Mouse (Mus musculus) MEL (cell line): ENCODE measurements around the gene Ficd. TPM values are rescaled to one million over a fixed set of nuclear protein-coding genes. Genes with fewer than 3 reads are reported as not detected.

Experiments used
- DNase-seq: peaks from one replicate; pipeline ENCODE4 v3.0.0; 2011; ENCODE audit warnings: low read depth, low spot score
- H3K27ac ChIP-seq: 2 replicates; pipeline ENCODE4 v1.5.1; 2012; ENCODE audit warnings: low read depth, mild to moderate bottlenecking, control low read depth, low read length, moderate library complexity; ENCODE audit not compliant: control insufficient read depth
- H3K27me3 ChIP-seq, 2 experiments: fragments of 150-350 bp in 1 of 2; sonication (generic) in 1 of 2; 2 replicates each; pipeline ENCODE4 v1.6.1; 2012; ENCODE audit warnings: low read length in 2 of 2, mild to moderate bottlenecking in 2 of 2, improper control_type of control experiment in 1 of 2, moderate library complexity in 1 of 2; ENCODE audit not compliant: insufficient read depth in 2 of 2, control insufficient read depth in 1 of 2
- H3K36me3 ChIP-seq, 2 experiments: 2 replicates each; pipeline ENCODE4 v1.6.1; 2012 to 2014; ENCODE audit warnings: low read length in 2 of 2, improper control_type of control experiment in 1 of 2, inconsistent platforms in 1 of 2, mild to moderate bottlenecking in 1 of 2; ENCODE audit not compliant: insufficient read depth in 2 of 2, control insufficient read depth in 1 of 2
- H3K4me1 ChIP-seq, 2 experiments: fragments of 150-350 bp in 1 of 2; sonication (generic) in 1 of 2; 2 replicates each; pipeline ENCODE4 v1.6.1; 2012; ENCODE audit warnings: low read length in 2 of 2, improper control_type of control experiment in 1 of 2, mild to moderate bottlenecking in 1 of 2; ENCODE audit not compliant: insufficient read depth in 2 of 2, control insufficient read depth in 1 of 2
- H3K4me3 ChIP-seq, 2 experiments: fragments of 150-350 bp in 1 of 2; sonication (generic) in 1 of 2; 2 replicates each; pipeline ENCODE4 v1.5.1; 2012; ENCODE audit warnings: low read depth in 2 of 2, low read length in 2 of 2, mild to moderate bottlenecking in 2 of 2, moderate library complexity in 2 of 2, control low read depth in 1 of 2, improper control_type of control experiment in 1 of 2; ENCODE audit not compliant: control insufficient read depth in 1 of 2, insufficient read depth in 1 of 2
- H3K79me2 ChIP-seq: 2 replicates; pipeline ENCODE4 v1.6.1; 2012; ENCODE audit warnings: mild to moderate bottlenecking, low read length, moderate library complexity; ENCODE audit not compliant: control insufficient read depth, poor library complexity, insufficient read depth
- H3K9ac ChIP-seq: 2 replicates; pipeline ENCODE4 v1.6.1; 2012; ENCODE audit warnings: low read depth, mild to moderate bottlenecking, control low read depth, low read length, moderate library complexity; ENCODE audit not compliant: control insufficient read depth, poor library complexity, severe bottlenecking
- H3K9me3 ChIP-seq: fragments of 150-350 bp; sonication (generic); replicated peaks from 2 replicates; pipeline ENCODE4 v1.6.1; 2012; ENCODE audit warnings: mild to moderate bottlenecking, low read length, improper control_type of control experiment, moderate library complexity; ENCODE audit not compliant: insufficient read depth
- BHLHE40 ChIP-seq: IDR thresholded peaks from 2 replicates; pipeline ENCODE4 v1.6.1; 2012; ENCODE audit warnings: low read depth, mild to moderate bottlenecking, inconsistent platforms, low read length, improper control_type of control experiment, borderline replicate concordance
- CHD2 ChIP-seq: IDR thresholded peaks from 2 replicates; pipeline ENCODE4 v1.6.1; 2011; ENCODE audit warnings: low read length, improper control_type of control experiment
- CTCF ChIP-seq, 3 experiments: IDR thresholded peaks in 2 of 3; conservative IDR thresholded peaks in 1 of 3; 2 replicates each; pipeline ENCODE4 v1.5.1; 2011 to 2012; ENCODE audit warnings: low read length in 3 of 3, low read depth in 2 of 3, mild to moderate bottlenecking in 2 of 3, improper control_type of control experiment in 1 of 3, inconsistent platforms in 1 of 3, mixed read lengths in 1 of 3, moderate library complexity in 1 of 3; ENCODE audit not compliant: control insufficient read depth in 1 of 3, insufficient read depth in 1 of 3, poor library complexity in 1 of 3, severe bottlenecking in 1 of 3
- E2F4 ChIP-seq: IDR thresholded peaks from 2 replicates; pipeline ENCODE4 v1.6.1; 2011; ENCODE audit warnings: low read depth, low read length, improper control_type of control experiment, borderline replicate concordance
- ELF1 ChIP-seq: IDR thresholded peaks from 2 replicates; pipeline ENCODE4 v1.6.1; 2014; ENCODE audit warnings: low read depth, mild to moderate bottlenecking, inconsistent platforms, low read length, improper control_type of control experiment, moderate library complexity
- EP300 ChIP-seq, 2 experiments: IDR thresholded peaks; 2 replicates each; pipeline ENCODE4 v1.6.1; 2011; ENCODE audit warnings: improper control_type of control experiment in 2 of 2, low read length in 2 of 2, low read depth in 1 of 2, mild to moderate bottlenecking in 1 of 2
- ETS1 ChIP-seq: IDR thresholded peaks from 2 replicates; pipeline ENCODE4 v1.6.1; 2012; ENCODE audit warnings: low read depth, mild to moderate bottlenecking, inconsistent platforms, low read length, improper control_type of control experiment, moderate library complexity
- GABPA ChIP-seq: IDR thresholded peaks from 2 replicates; pipeline ENCODE4 v1.6.1; 2012; ENCODE audit warnings: low read depth, mild to moderate bottlenecking, inconsistent platforms, low read length, improper control_type of control experiment, moderate library complexity
- GATA1 ChIP-seq: IDR thresholded peaks from 2 replicates; pipeline ENCODE4 v1.6.1; 2011; ENCODE audit warnings: low read depth, low read length, improper control_type of control experiment
- HCFC1 ChIP-seq: IDR thresholded peaks from 2 replicates; pipeline ENCODE4 v1.6.1; 2012; ENCODE audit warnings: low read depth, mild to moderate bottlenecking, inconsistent platforms, low read length, improper control_type of control experiment, moderate library complexity
- JUND ChIP-seq: IDR thresholded peaks from 2 replicates; pipeline ENCODE4 v1.6.1; 2011; ENCODE audit warnings: low read depth, mild to moderate bottlenecking, improper control_type of control experiment, low read length
- KAT2A ChIP-seq: conservative IDR thresholded peaks from 2 replicates; pipeline ENCODE4 v1.6.1; 2012; ENCODE audit warnings: low read depth, low read length, improper control_type of control experiment, inconsistent platforms
- MAFK ChIP-seq: IDR thresholded peaks from 2 replicates; pipeline ENCODE4 v1.6.1; 2011; ENCODE audit warnings: low read depth, mild to moderate bottlenecking, low read length, improper control_type of control experiment, borderline replicate concordance
- MAZ ChIP-seq: IDR thresholded peaks from 2 replicates; pipeline ENCODE4 v1.6.1; 2012; ENCODE audit warnings: low read depth, mild to moderate bottlenecking, inconsistent platforms, low read length, improper control_type of control experiment
- MXI1 ChIP-seq: IDR thresholded peaks from 2 replicates; pipeline ENCODE4 v1.6.1; 2011; ENCODE audit warnings: mild to moderate bottlenecking, low read depth, low read length, improper control_type of control experiment
- MYB ChIP-seq: IDR thresholded peaks from 2 replicates; pipeline ENCODE4 v1.6.1; 2011; ENCODE audit warnings: mild to moderate bottlenecking, low read depth, low read length, improper control_type of control experiment
- MYC ChIP-seq: IDR thresholded peaks from 2 replicates; pipeline ENCODE4 v1.6.1; 2011; ENCODE audit warnings: low read depth, mild to moderate bottlenecking, low read length, improper control_type of control experiment, moderate library complexity
- NELFE ChIP-seq: IDR thresholded peaks from 2 replicates; pipeline ENCODE4 v1.6.1; 2011; ENCODE audit warnings: low read depth, low read length, improper control_type of control experiment
- NRF1 ChIP-seq: IDR thresholded peaks from 2 replicates; pipeline ENCODE4 v1.6.1; 2014; ENCODE audit warnings: low read depth, mild to moderate bottlenecking, inconsistent platforms, low read length, improper control_type of control experiment, moderate library complexity; ENCODE audit not compliant: poor library complexity, insufficient read depth, severe bottlenecking
- POLR2A ChIP-seq, 2 experiments: IDR thresholded peaks; 2 replicates each; pipeline ENCODE4 v1.6.1; 2011 to 2012; ENCODE audit warnings: low read length in 2 of 2, mild to moderate bottlenecking in 2 of 2, control low read depth in 1 of 2, improper control_type of control experiment in 1 of 2, low read depth in 1 of 2, moderate library complexity in 1 of 2; ENCODE audit not compliant: control insufficient read depth in 1 of 2, insufficient read depth in 1 of 2, poor library complexity in 1 of 2
- POLR2AphosphoS5 ChIP-seq: IDR thresholded peaks from 2 replicates; pipeline ENCODE4 v1.6.1; 2012; ENCODE audit warnings: low read depth, borderline replicate concordance, mild to moderate bottlenecking, inconsistent platforms, low read length, moderate library complexity, mixed read lengths
- RAD21 ChIP-seq: IDR thresholded peaks from 2 replicates; pipeline ENCODE4 v1.6.1; 2011; ENCODE audit warnings: mild to moderate bottlenecking, low read depth, low read length, improper control_type of control experiment
- RCOR1 ChIP-seq: IDR thresholded peaks from 2 replicates; pipeline ENCODE4 v1.6.1; 2012; ENCODE audit warnings: low read depth, mild to moderate bottlenecking, inconsistent platforms, low read length, improper control_type of control experiment
- SIN3A ChIP-seq: IDR thresholded peaks from 2 replicates; pipeline ENCODE4 v1.6.1; 2012; ENCODE audit warnings: low read length, improper control_type of control experiment, inconsistent platforms
- SMC3 ChIP-seq: IDR thresholded peaks from 2 replicates; pipeline ENCODE4 v1.6.1; 2011; ENCODE audit warnings: low read depth, low read length, improper control_type of control experiment
- TAL1 ChIP-seq: IDR thresholded peaks from 2 replicates; pipeline ENCODE4 v1.6.1; 2012; ENCODE audit warnings: mild to moderate bottlenecking, inconsistent platforms, low read length, moderate library complexity, mixed read lengths
- TBP ChIP-seq: IDR thresholded peaks from 2 replicates; pipeline ENCODE4 v1.8.0; 2011; ENCODE audit warnings: low read depth, low read length, improper control_type of control experiment
- TCF12 ChIP-seq: IDR thresholded peaks from 2 replicates; pipeline ENCODE4 v1.6.1; 2014; ENCODE audit warnings: low read depth, mild to moderate bottlenecking, inconsistent platforms, low read length, improper control_type of control experiment, moderate library complexity
- UBTF ChIP-seq: IDR thresholded peaks from 2 replicates; pipeline ENCODE4 v1.6.1; 2012; ENCODE audit warnings: low read depth, mild to moderate bottlenecking, inconsistent platforms, low read length, improper control_type of control experiment, moderate library complexity, borderline replicate concordance; ENCODE audit not compliant: insufficient read depth
- USF1 ChIP-seq: IDR thresholded peaks from 2 replicates; pipeline ENCODE4 v1.6.1; 2014; ENCODE audit warnings: low read depth, mild to moderate bottlenecking, inconsistent platforms, low read length, improper control_type of control experiment, moderate library complexity
- USF2 ChIP-seq, 2 experiments: IDR thresholded peaks; 2 replicates each; pipeline ENCODE4 v1.6.1; 2011 to 2012; ENCODE audit warnings: improper control_type of control experiment in 2 of 2, low read length in 2 of 2, borderline replicate concordance in 1 of 2, inconsistent platforms in 1 of 2, low read depth in 1 of 2, mild to moderate bottlenecking in 1 of 2; ENCODE audit not compliant: insufficient read depth in 1 of 2
- ZC3H11A ChIP-seq: IDR thresholded peaks from 2 replicates; pipeline ENCODE4 v1.6.1; 2012; ENCODE audit warnings: low read depth, mild to moderate bottlenecking, inconsistent platforms, low read length, improper control_type of control experiment
- ZKSCAN1 ChIP-seq: IDR thresholded peaks from 2 replicates; pipeline ENCODE4 v1.6.1; 2012; ENCODE audit warnings: low read depth, mild to moderate bottlenecking, inconsistent platforms, low read length, improper control_type of control experiment, moderate library complexity
- ZMIZ1 ChIP-seq: IDR thresholded peaks from 2 replicates; pipeline ENCODE4 v1.6.1; 2012; ENCODE audit warnings: low read depth, mild to moderate bottlenecking, inconsistent platforms, low read length, improper control_type of control experiment, moderate library complexity
- ZNF384 ChIP-seq: IDR thresholded peaks from 2 replicates; pipeline ENCODE4 v1.6.1; 2012; ENCODE audit warnings: low read depth, mild to moderate bottlenecking, inconsistent platforms, low read length, improper control_type of control experiment
- polyA plus RNA-seq, 2 experiments: library from polyadenylated mRNA; stranded (reverse) in 1 of 2; unstranded in 1 of 2; fragments of >175 nt in 1 of 2; fragments of >200 nt in 1 of 2; gene quantifications; 2 replicates each; pipeline versions ENCODE4 v1.2.1 to v1.2.4; 2012; ENCODE audit warnings: low replicate concordance in 2 of 2, low read depth in 1 of 2; ENCODE audit not compliant: insufficient read length in 2 of 2, insufficient read depth in 1 of 2, missing spikeins in 1 of 2
- total RNA-seq: library from RNA; depleted of rRNA; stranded (reverse); fragments of 300-350 nt; gene quantifications from 2 replicates; pipeline ENCODE4 v1.2.3, GENCODE M21; 2012

The Ficd gene
- total and polyA plus RNA-seq, 3 experiments: 2.5 to 2.7 TPM; not detected in 1

- Histone ChIP-seq H3K36me3 (peaks cover 0 to 8% of the 10 kb centered on the region in 2 experiments; a peak in 2 of 4 replicates), H3K27me3 (no peaks in the 10 kb centered on the region), H3K79me2 (peaks cover 56% of the 10 kb centered on the region), H3K27ac (peak overlapping the region; percentile 94), H3K4me1 (peaks cover 0 to 12% of the 10 kb centered on the region in 2 experiments; a peak in 2 of 4 replicates), H3K9me3 (no peaks in the 10 kb centered on the region), H3K4me3 (peak overlapping the region; percentile 91 to 96), H3K9ac (peak overlapping the region; percentile 96)
- DNase-seq: peak; percentile 95
- TF ChIP-seq ZKSCAN1: no peak
- TF ChIP-seq MAFK: no peak
- no peak for TF ChIP-seq ZMIZ1
- TF ChIP-seq GATA1: no peak
- peak; percentile 95 for TF ChIP-seq HCFC1
- peak; percentile 69 for TF ChIP-seq ELF1
- no peak for TF ChIP-seq POLR2AphosphoS5
- TF ChIP-seq SMC3: no peak
- TF ChIP-seq KAT2A: peak; percentile 69
- no peak for TF ChIP-seq CHD2
- no peak for TF ChIP-seq UBTF
- TF ChIP-seq SIN3A: peak; percentile 75; the same call in 1 of the 2 replicates
- no peak for TF ChIP-seq MAZ
- no peak for TF ChIP-seq USF1
- no peak for TF ChIP-seq ETS1
- TF ChIP-seq RAD21: no peak
- peak; percentile 72 for TF ChIP-seq MXI1
- 0 out of 2 replicates have a peak, but pooled peaks have one; percentile 15 for TF ChIP-seq RCOR1
- TF ChIP-seq TBP: no peak; the same call in 1 of the 2 replicates
- TF ChIP-seq NRF1: peak; percentile 46; the same call in 1 of the 2 replicates
- peak; percentile 68 for TF ChIP-seq NELFE
- TF ChIP-seq MYB: no peak
- no peak for TF ChIP-seq ZC3H11A
- TF ChIP-seq JUND: no peak
- no peak for TF ChIP-seq TCF12
- no peak for TF ChIP-seq MYC
- TF ChIP-seq USF2 (IDR thresholded peaks at IDR 0.05; ENCODE audit: borderline replicate concordance in 1 of 2, insufficient read depth in 1 of 2, low read depth in 1 of 2, low read length in 2 of 2): no peak
- TF ChIP-seq CTCF (IDR thresholded peaks at IDR 0.05 in 2 of 3, conservative IDR thresholded peaks at IDR 0.05 in 1 of 3; ENCODE audit: control insufficient read depth in 1 of 3, insufficient read depth in 1 of 3, low read depth in 2 of 3, low read length in 3 of 3, poor library complexity in 1 of 3, severe bottlenecking in 1 of 3): 0 out of 6 replicates have a peak, but pooled peaks of 1 of the 3 experiments have one; percentile 4
- no peak for TF ChIP-seq TAL1
- no peak for TF ChIP-seq ZNF384
- TF ChIP-seq GABPA: no peak
- peak; percentile 25 to 70; a peak in 2 of 4 replicates for TF ChIP-seq POLR2A (IDR thresholded peaks at IDR 0.05; ENCODE audit: control insufficient read depth in 1 of 2, insufficient read depth in 1 of 2, low read depth in 1 of 2, low read length in 2 of 2, poor library complexity in 1 of 2)
- TF ChIP-seq EP300 (IDR thresholded peaks at IDR 0.05; ENCODE audit: low read depth in 1 of 2, low read length in 2 of 2): no peak
- no peak for TF ChIP-seq E2F4
- no peak for TF ChIP-seq BHLHE40
Observed at GRCm38 (mm10) chr5:113771213-113772162, 35.9 kb downstream of the Ficd start.
